Mouse (Mus musculus) forebrain, embryonic 16.5 days (tissue): ENCODE data around the gene Psors1c2. TPM values are rescaled to one million over a fixed set of nuclear protein-coding genes. Genes with fewer than 3 reads are reported as not detected.

Source experiments
- ATAC-seq: fragments of 200-750 bp; cut with Nextera tagmentation; 2 replicates; pipeline ENCODE4 v1.8.0; 2017; ENCODE audit warnings: mild to moderate bottlenecking, moderate library complexity
- H3K27ac ChIP-seq: fragments of 300-500 bp; sonication (generic); 2 replicates; pipeline ENCODE4 v1.5.1; 2014; ENCODE audit warnings: low read length, control low read depth
- H3K27me3 ChIP-seq: fragments of 300-500 bp; sonication (generic); replicated peaks from 2 replicates; pipeline ENCODE4 v1.6.1; 2014; ENCODE audit warnings: low read length; ENCODE audit not compliant: control insufficient read depth, insufficient read depth
- H3K36me3 ChIP-seq: fragments of 300-500 bp; sonication (generic); 2 replicates; pipeline ENCODE4 v1.6.1; 2014; ENCODE audit not compliant: control insufficient read depth, insufficient read depth
- H3K4me1 ChIP-seq: fragments of 300-500 bp; sonication (generic); replicated peaks from 2 replicates; pipeline ENCODE4 v1.6.1; 2014; ENCODE audit warnings: low read length; ENCODE audit not compliant: control insufficient read depth, insufficient read depth
- H3K4me2 ChIP-seq: fragments of 300-500 bp; sonication (generic); 2 replicates; pipeline ENCODE4 v1.6.1; 2014; ENCODE audit warnings: mild to moderate bottlenecking, low read length, control low read depth
- H3K4me3 ChIP-seq: fragments of 300-500 bp; sonication (generic); replicated peaks from 2 replicates; pipeline ENCODE4 v1.5.1; 2014; ENCODE audit warnings: mild to moderate bottlenecking, low read length, control low read depth
- H3K9ac ChIP-seq: fragments of 300-500 bp; sonication (generic); replicated peaks from 2 replicates; pipeline ENCODE4 v1.6.1; 2014; ENCODE audit warnings: low read depth, low read length, control low read depth
- H3K9me3 ChIP-seq: fragments of 300-500 bp; sonication (generic); 2 replicates; pipeline ENCODE4 v1.6.1; 2016; ENCODE audit warnings: low read length; ENCODE audit not compliant: control insufficient read depth
- WGBS: fragments of 180-500 bp; shearing (Covaris S2); extraction: QIAGEN DNeasy Blood & Tissue Kit; methylation state at CpG from one replicate; pipeline ENCODE4 v1.1.7; 2014; 5-methylcytosine and 5-hydroxymethylcytosine counted together
- polyA plus RNA-seq: library from polyadenylated mRNA; unstranded; fragments of >200 nt; fragmentation: Nextera tagmentation; extraction: Ambion mirVana; gene quantifications from 2 replicates; pipeline ENCODE4 v1.2.1, GENCODE M21; 2015

The Psors1c2 gene
- polyA plus RNA-seq: 1.4 and 1.7 TPM in 2 replicates

DNA sequence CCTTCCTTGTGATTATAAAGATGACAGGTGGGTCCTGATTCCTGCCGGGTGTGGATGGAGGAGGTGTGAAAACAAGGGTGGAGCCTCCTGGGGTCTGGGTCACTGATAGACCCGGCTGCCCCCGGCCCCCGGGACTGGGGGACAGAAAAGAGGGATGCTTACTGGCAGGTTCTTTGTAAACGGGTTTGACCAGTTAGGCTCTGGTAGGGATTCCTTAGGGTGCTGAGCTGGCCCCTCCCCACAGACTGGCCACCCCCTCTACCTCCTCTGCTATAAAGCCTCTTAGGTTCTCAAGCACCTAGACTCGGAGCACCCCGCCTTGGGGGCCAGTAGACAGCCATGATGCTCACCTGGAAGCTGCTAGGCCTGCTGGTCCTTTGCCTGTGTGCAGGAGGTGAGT lies at the start of gene Psors1c2:
TSS of gene Psors1c2 (plus strand) at position 301 of the 400 bp plus-strand sequence.
- H3K27ac ChIP-seq: no peak within 1 kb of the TSS
- no peak for ATAC-seq
- no peaks in the 10 kb centered on the region for H3K4me1 ChIP-seq
- no peaks in the 10 kb centered on the region for H3K9me3 ChIP-seq
- H3K36me3 ChIP-seq: no peaks in the 10 kb centered on the region; the same call in 1 of the 2 replicates
- no peaks in the 10 kb centered on the region for H3K27me3 ChIP-seq
- H3K9ac ChIP-seq: no peak within 1 kb of the TSS
- H3K4me2 ChIP-seq: no peak within 1 kb of the TSS
- 58% methylated on average over 7 of the region's 7 CpGs for WGBS
- H3K4me3 ChIP-seq: no peak within 1 kb of the TSS

DNA sequence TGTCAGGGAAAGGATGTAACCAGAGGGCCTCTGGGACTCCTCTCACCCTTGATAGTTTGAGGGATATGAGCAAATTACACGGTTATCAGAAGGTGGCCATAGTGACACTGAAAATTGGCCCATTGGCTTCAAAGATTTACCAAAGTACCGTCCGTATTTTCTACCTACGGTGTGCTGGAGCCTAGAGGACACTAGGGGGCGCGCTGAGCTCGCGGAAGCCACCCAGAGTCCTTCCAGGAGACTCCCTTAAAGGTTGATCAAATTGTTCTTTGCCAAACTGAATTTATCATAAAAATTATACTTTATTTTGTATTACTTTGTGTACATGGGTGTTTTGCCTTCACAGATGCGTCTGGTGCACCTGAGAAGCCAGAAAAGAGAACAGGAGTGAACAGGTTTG lies 48.9 kb upstream of the Psors1c2 start:
- no peaks in the 10 kb centered on the region for H3K4me1 ChIP-seq
- no peak overlapping the region for H3K4me3 ChIP-seq
- H3K4me2 ChIP-seq: no peak overlapping the region
- H3K9me3 ChIP-seq: no peaks in the 10 kb centered on the region
- no peaks in the 10 kb centered on the region for H3K36me3 ChIP-seq
- WGBS: 1% methylated on average over 9 of the region's 9 CpGs
- H3K9ac ChIP-seq: no peak overlapping the region
- H3K27ac ChIP-seq: no peak overlapping the region
- no peak for ATAC-seq
- H3K27me3 ChIP-seq: no peaks in the 10 kb centered on the region

DNA sequence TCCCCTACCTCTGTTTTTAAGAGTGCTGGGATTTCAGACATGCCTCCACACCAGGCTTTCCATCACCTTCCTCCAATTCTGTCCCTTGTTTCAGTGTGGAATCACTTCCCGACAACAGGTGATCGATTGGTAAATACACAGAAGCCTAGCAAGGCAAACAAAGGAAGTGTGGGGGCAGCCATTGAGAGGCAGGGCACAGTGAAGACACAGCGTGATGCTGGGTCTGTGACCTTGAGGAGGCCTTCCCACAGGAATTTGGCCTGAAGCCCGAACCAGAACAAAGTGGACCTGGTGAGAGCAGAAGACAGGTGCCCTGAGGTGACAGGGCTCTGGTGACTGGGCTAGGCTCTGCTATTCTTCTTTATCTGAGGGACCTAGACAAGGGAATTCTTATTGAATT lies 47.3 kb upstream of the Psors1c2 start:
- WGBS: 34% methylated on average over 4 of the region's 4 CpGs
- H3K27ac ChIP-seq: no peak overlapping the region
- no peak overlapping the region for H3K4me3 ChIP-seq
- H3K36me3 ChIP-seq: no peaks in the 10 kb centered on the region
- no peak overlapping the region for H3K4me2 ChIP-seq
- no peak overlapping the region for H3K9ac ChIP-seq
- ATAC-seq: no peak
- H3K9me3 ChIP-seq: no peaks in the 10 kb centered on the region
- H3K27me3 ChIP-seq: no peaks in the 10 kb centered on the region
- H3K4me1 ChIP-seq: no peaks in the 10 kb centered on the region

DNA sequence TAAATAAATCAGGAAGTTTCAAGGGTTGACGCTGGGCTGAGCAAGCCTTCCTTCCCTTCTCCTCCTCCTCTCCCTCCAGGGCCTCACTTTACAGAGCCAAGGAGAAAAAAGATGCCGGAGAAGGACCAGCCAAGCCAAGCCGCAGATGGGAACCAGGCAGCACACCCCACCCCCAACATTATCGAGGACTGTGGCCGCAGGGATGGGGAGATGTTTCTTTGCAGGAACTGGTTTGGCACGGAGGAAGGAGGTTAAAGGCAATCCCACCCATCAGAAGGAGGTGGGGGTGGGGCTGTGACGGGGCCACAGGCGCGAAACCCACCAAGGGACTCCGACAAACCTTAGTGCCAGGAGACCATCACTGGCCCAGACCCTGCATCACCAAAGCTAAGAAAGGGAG lies 46.3 kb upstream of the Psors1c2 start:
- no peak overlapping the region for H3K9ac ChIP-seq
- no peak for ATAC-seq
- H3K9me3 ChIP-seq: no peaks in the 10 kb centered on the region
- no peaks in the 10 kb centered on the region for H3K4me1 ChIP-seq
- no peak overlapping the region for H3K4me3 ChIP-seq
- H3K27ac ChIP-seq: no peak overlapping the region
- no peaks in the 10 kb centered on the region for H3K36me3 ChIP-seq
- no peaks in the 10 kb centered on the region for H3K27me3 ChIP-seq
- 71% methylated on average over 10 of the region's 10 CpGs for WGBS
- H3K4me2 ChIP-seq: no peak overlapping the region

DNA sequence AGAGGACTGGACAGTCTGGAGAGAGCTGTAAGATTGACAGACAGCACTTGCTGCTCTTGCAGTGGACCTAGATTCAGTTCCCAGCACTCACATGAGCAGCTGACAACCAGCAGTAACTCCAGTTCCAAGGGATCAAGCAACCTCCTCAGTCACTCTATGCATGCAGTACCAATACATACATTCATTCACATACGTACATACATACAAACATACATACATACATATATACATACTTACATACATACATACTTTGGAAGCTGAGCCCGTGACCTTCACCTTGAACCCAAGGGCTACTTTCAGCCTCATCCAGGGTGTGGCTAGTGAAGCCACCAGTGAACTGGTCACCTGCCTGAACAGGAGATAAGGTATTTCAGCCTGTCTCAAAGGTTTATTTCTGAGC lies 45.0 kb upstream of the Psors1c2 start:
- Histone ChIP-seq H3K36me3 (no peaks in the 10 kb centered on the region), H3K9ac (no peak overlapping the region), H3K27me3 (no peaks in the 10 kb centered on the region), H3K4me2 (no peak overlapping the region), H3K4me1 (no peaks in the 10 kb centered on the region), H3K27ac (no peak overlapping the region), H3K9me3 (no peaks in the 10 kb centered on the region), H3K4me3 (no peak overlapping the region)
- ATAC-seq: no peak
- WGBS: 97% methylated on average over 2 of the region's 2 CpGs

DNA sequence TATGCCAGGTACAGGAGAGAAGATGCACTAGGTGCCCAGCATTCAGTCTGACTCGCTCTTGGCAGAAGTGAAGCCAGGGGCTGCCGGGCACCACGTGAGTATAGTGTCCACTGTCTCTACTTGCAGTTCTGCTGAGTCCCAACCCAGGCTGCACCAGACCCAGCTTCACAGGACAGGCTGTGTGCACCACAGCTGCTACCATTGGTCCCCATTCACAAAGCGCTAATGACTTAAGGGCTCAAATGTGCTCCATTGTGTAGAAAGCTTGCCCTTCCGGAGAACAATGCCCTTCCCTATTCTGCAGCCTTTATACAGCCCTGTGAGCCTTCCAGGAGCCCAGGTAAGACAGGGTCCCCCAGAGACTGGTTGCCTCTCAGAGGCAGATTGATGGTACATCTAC lies 42.7 kb upstream of the Psors1c2 start:
- no peaks in the 10 kb centered on the region for H3K36me3 ChIP-seq
- H3K4me2 ChIP-seq: no peak overlapping the region
- no peak overlapping the region for H3K9ac ChIP-seq
- H3K4me3 ChIP-seq: no peak overlapping the region
- ATAC-seq: no peak
- no peak overlapping the region for H3K27ac ChIP-seq
- H3K9me3 ChIP-seq: no peaks in the 10 kb centered on the region
- WGBS: 31% methylated on average over 5 of the region's 5 CpGs
- no peaks in the 10 kb centered on the region for H3K4me1 ChIP-seq
- H3K27me3 ChIP-seq: no peaks in the 10 kb centered on the region

DNA sequence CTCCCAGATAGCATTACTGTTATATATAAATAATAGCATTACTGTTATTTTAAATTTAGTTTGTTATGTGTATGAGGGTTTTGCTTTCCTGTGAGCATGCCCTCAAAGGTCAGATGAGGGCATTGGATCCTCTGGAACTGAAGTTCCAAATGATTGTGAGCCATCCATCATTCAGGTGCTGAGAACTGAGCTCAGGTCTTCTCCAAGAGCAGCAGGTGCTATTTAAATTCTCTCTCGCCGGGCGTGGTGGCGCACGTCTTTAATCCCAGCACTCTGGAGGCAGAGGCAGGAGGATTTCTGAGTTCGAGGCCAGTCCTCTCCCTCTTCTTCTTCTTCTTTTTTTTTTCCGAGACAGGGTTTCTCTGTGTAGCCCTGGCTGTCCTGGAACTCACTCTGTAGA lies 35.9 kb upstream of the Psors1c2 start:
- no peak overlapping the region for H3K9ac ChIP-seq
- H3K27me3 ChIP-seq: no peaks in the 10 kb centered on the region
- H3K9me3 ChIP-seq: no peaks in the 10 kb centered on the region
- H3K4me1 ChIP-seq: no peaks in the 10 kb centered on the region
- no peaks in the 10 kb centered on the region for H3K36me3 ChIP-seq
- no peak overlapping the region for H3K4me2 ChIP-seq
- H3K4me3 ChIP-seq: no peak overlapping the region
- no peak for ATAC-seq
- H3K27ac ChIP-seq: no peak overlapping the region
- WGBS: 94% methylated on average over 7 of the region's 7 CpGs

DNA sequence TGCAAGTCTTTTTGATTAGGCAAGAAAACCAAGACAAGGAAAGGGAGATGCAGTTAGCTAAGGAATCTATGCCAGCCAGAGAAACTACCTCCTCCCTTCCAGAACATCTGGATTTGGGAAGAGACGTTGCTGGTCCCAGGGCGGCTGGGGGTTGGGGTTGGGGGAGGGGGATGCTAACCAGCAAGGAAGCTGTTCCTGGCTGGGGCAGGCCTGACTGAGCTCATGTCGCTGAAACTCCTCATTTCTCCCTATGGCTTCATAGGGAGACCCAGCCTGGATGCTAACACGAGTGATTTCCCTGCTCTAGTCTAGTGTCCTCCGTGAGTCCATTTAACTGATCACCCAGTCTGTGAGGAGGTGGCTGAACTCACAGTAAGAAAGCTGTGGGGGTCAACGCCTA lies 30.8 kb upstream of the Psors1c2 start:
- no peaks in the 10 kb centered on the region for H3K36me3 ChIP-seq
- no peaks in the 10 kb centered on the region for H3K4me1 ChIP-seq
- H3K27me3 ChIP-seq: peaks cover 7% of the 10 kb centered on the region
- ATAC-seq: no peak
- H3K4me3 ChIP-seq: no peak overlapping the region
- no peaks in the 10 kb centered on the region for H3K9me3 ChIP-seq
- no peak overlapping the region for H3K27ac ChIP-seq
- 3% methylated on average over 6 of the region's 6 CpGs for WGBS
- no peak overlapping the region for H3K4me2 ChIP-seq
- no peak overlapping the region for H3K9ac ChIP-seq

DNA sequence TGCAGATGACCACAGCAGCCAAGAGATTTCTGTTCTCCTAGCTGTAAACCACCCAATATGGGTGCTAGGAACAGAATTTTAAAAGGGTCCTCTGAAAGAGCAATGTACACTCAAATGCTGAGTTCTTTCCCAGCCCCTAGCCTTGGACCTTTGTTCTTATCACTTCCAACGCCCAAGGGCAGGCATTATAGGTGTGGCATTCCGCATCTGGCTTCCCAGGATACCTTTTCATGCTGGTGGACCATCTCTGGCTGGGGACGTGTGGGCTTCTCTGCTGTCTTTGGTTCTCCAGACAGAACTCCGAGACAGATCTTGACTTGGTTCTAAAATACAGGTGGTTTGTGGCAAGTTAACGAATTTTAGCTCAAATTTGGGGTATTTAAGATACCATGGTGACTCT lies 30.2 kb upstream of the Psors1c2 start:
- peaks cover 7% of the 10 kb centered on the region for H3K27me3 ChIP-seq
- H3K36me3 ChIP-seq: no peaks in the 10 kb centered on the region
- H3K9me3 ChIP-seq: no peaks in the 10 kb centered on the region
- H3K9ac ChIP-seq: no peak overlapping the region
- WGBS: 48% methylated on average over 5 of the region's 5 CpGs
- H3K27ac ChIP-seq: no peak overlapping the region
- no peak for ATAC-seq
- no peak overlapping the region for H3K4me3 ChIP-seq
- H3K4me1 ChIP-seq: no peaks in the 10 kb centered on the region
- no peak overlapping the region for H3K4me2 ChIP-seq

DNA sequence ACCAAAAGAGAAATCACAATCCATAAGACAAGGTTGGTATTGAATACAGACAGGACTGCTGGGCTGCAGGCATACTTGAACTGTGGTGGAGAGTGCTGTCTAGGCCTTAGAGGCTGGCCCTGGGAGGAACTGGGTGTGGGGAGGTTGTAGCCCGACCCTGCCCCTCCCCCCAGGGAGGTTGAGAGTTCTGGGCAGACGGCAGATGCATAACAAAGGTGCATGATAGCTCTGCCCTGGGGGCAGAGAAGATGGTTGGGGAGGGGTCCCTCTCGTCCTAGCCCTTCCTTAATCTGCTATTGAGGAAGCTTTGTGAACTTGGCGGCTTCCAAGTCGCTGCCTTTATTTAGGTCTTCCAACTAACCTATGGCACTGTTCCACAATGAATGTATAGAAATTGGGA lies 29.2 kb upstream of the Psors1c2 start:
- Histone ChIP-seq H3K4me3 (no peak overlapping the region), H3K4me1 (no peaks in the 10 kb centered on the region), H3K4me2 (no peak overlapping the region), H3K9me3 (no peaks in the 10 kb centered on the region), H3K36me3 (no peaks in the 10 kb centered on the region), H3K27ac (no peak overlapping the region), H3K27me3 (peaks cover 7% of the 10 kb centered on the region), H3K9ac (no peak overlapping the region)
- 19% methylated on average over 5 of the region's 5 CpGs for WGBS
- ATAC-seq: no peak
